Mouse (Mus musculus) neural tube, embryonic 11.5 days (tissue): ENCODE results near the gene Phtf2. TPM values are rescaled to one million over a fixed set of nuclear protein-coding genes. Genes with fewer than 3 reads are reported as not detected.
"Not testable (repeated sequence)": the region's sequence is repeated elsewhere in the genome, so short reads cannot be mapped to it uniquely, and the experiment has no call there.

Experiments used
- ATAC-seq: fragments of 200-750 bp; cut with Nextera tagmentation; 2 replicates; pipeline ENCODE4 v1.8.0; 2017; ENCODE audit warnings: moderate number of reproducible peaks, mild to moderate bottlenecking, moderate TSS enrichment, moderate library complexity; ENCODE audit not compliant: insufficient read depth, low FRiP score, low TSS enrichment
- DNase-seq: peaks from one replicate; pipeline ENCODE4 v3.0.0-alpha.2; 2015; ENCODE audit warnings: low spot score
- H3K27ac ChIP-seq: fragments of 300-500 bp; sonication (generic); 2 replicates; pipeline ENCODE4 v1.5.1; 2014; ENCODE audit warnings: low read depth, mild to moderate bottlenecking, low read length
- H3K27me3 ChIP-seq: fragments of 300-500 bp; sonication (generic); 2 replicates; pipeline ENCODE4 v1.6.1; 2014; ENCODE audit warnings: mild to moderate bottlenecking, low read length, mixed read lengths; ENCODE audit not compliant: control insufficient read depth, insufficient read depth
- H3K36me3 ChIP-seq: fragments of 300-500 bp; sonication (generic); 2 replicates; pipeline ENCODE4 v1.6.1; 2014; ENCODE audit warnings: mild to moderate bottlenecking, low read length, moderate library complexity, mixed read lengths; ENCODE audit not compliant: control insufficient read depth, insufficient read depth
- H3K4me1 ChIP-seq: fragments of 300-500 bp; sonication (generic); 2 replicates; pipeline ENCODE4 v1.6.1; 2014; ENCODE audit warnings: low read length, mixed read lengths; ENCODE audit not compliant: control insufficient read depth, insufficient read depth
- H3K4me2 ChIP-seq: fragments of 300-500 bp; sonication (generic); 2 replicates; pipeline ENCODE4 v1.6.1; 2014; ENCODE audit warnings: low read depth, mild to moderate bottlenecking, moderate library complexity
- H3K4me3 ChIP-seq: fragments of 300-500 bp; sonication (generic); 2 replicates; pipeline ENCODE4 v1.5.1; 2014; ENCODE audit warnings: low read depth, low read length
- H3K9ac ChIP-seq: fragments of 300-500 bp; sonication (generic); 2 replicates; pipeline ENCODE4 v1.6.1; 2014; ENCODE audit warnings: mild to moderate bottlenecking, low read length
- H3K9me3 ChIP-seq: fragments of 300-500 bp; sonication (generic); 2 replicates; pipeline ENCODE4 v1.6.1; 2016; ENCODE audit warnings: low read length; ENCODE audit not compliant: control insufficient read depth
- WGBS: fragments of 180-500 bp; shearing (Covaris S2); extraction: QIAGEN DNeasy Blood & Tissue Kit; methylation state at CpG from one replicate; pipeline ENCODE4 v1.1.7; 2014; 5-methylcytosine and 5-hydroxymethylcytosine counted together
- polyA plus RNA-seq: library from polyadenylated mRNA; unstranded; fragments of >200 nt; fragmentation: Nextera tagmentation; extraction: Ambion mirVana; gene quantifications from 2 replicates; pipeline ENCODE4 v1.2.1, GENCODE M21; 2014

The Phtf2 gene
- polyA plus RNA-seq, 1 experiment from 2014 or later = 21.5 TPM

GRCm38 (mm10) chr5:20765365-20765920, 116.5 kb downstream of the Phtf2 start:
- Histone ChIP-seq H3K27ac (no peak overlapping the region), H3K4me2 (no peak overlapping the region), H3K4me1 (no peaks in the 10 kb centered on the region), H3K9ac (no peak overlapping the region), H3K4me3 (no peak overlapping the region), H3K9me3 (no peaks in the 10 kb centered on the region), H3K36me3 (no peaks in the 10 kb centered on the region; the same call in 1 of the 2 replicates), H3K27me3 (no peaks in the 10 kb centered on the region)
- ATAC-seq (no peak), DNase-seq (no peak)
- 90% methylated on average over 7 of the region's 7 CpGs for WGBS

- not testable (repeated sequence) for DNase-seq, H3K36me3 ChIP-seq
Measured at GRCm38 (mm10) chr5:20762441-20762840, 119.5 kb downstream of the Phtf2 start.

GRCm38 (mm10) chr5:20760368-20761162, 121.4 kb downstream of the Phtf2 start:
- ATAC-seq = no peak
- H3K9ac ChIP-seq = no peak overlapping the region
- no peaks in the 10 kb centered on the region for H3K4me1 ChIP-seq
- H3K4me3 ChIP-seq = no peak overlapping the region
- H3K9me3 ChIP-seq = no peaks in the 10 kb centered on the region
- H3K36me3 ChIP-seq = no peaks in the 10 kb centered on the region
- H3K4me2 ChIP-seq = no peak overlapping the region
- H3K27ac ChIP-seq = no peak overlapping the region
- no peaks in the 10 kb centered on the region for H3K27me3 ChIP-seq
- WGBS = 93% methylated on average over 12 of the region's 12 CpGs
- no peak for DNase-seq

More at GRCm38 (mm10) chr5:20762441-20762840, 119.5 kb downstream of the Phtf2 start:
- H3K4me1 ChIP-seq, H3K27ac ChIP-seq, H3K9ac ChIP-seq, H3K4me3 ChIP-seq, ATAC-seq, H3K9me3 ChIP-seq, H3K4me2 ChIP-seq, H3K27me3 ChIP-seq: not testable (repeated sequence)
- 92% methylated on average over 3 of the region's 3 CpGs for WGBS

- ATAC-seq (no peak), DNase-seq (no peak)
- Histone ChIP-seq H3K36me3 (no peaks in the 10 kb centered on the region), H3K4me2 (no peak overlapping the region), H3K9ac (no peak overlapping the region), H3K27me3 (no peaks in the 10 kb centered on the region), H3K27ac (no peak overlapping the region), H3K4me3 (no peak overlapping the region), H3K4me1 (no peaks in the 10 kb centered on the region), H3K9me3 (no peaks in the 10 kb centered on the region)
- 91% methylated on average over 5 of the region's 5 CpGs for WGBS
Measured at GRCm38 (mm10) chr5:20759771-20760170, 122.2 kb downstream of the Phtf2 start.

- ATAC-seq = no peak
- no peak overlapping the region for H3K4me2 ChIP-seq
- no peaks in the 10 kb centered on the region for H3K9me3 ChIP-seq
- no peak overlapping the region for H3K4me3 ChIP-seq
- no peaks in the 10 kb centered on the region for H3K36me3 ChIP-seq
- H3K27ac ChIP-seq = no peak overlapping the region
- no peak for DNase-seq
- H3K27me3 ChIP-seq = no peaks in the 10 kb centered on the region
- H3K4me1 ChIP-seq = no peaks in the 10 kb centered on the region
- no peak overlapping the region for H3K9ac ChIP-seq
- WGBS = 71% methylated on average over 5 of the region's 5 CpGs
Measured at GRCm38 (mm10) chr5:20753963-20754362, 128.0 kb downstream of the Phtf2 start.

GRCm38 (mm10) chr5:20753096-20753495, 128.8 kb downstream of the Phtf2 start:
- H3K4me2 ChIP-seq = no peak overlapping the region
- no peak overlapping the region for H3K9ac ChIP-seq
- H3K4me1 ChIP-seq = no peaks in the 10 kb centered on the region
- DNase-seq (no peak), ATAC-seq (no peak)
- no peaks in the 10 kb centered on the region for H3K9me3 ChIP-seq
- no peak overlapping the region for H3K4me3 ChIP-seq
- no peaks in the 10 kb centered on the region for H3K27me3 ChIP-seq
- H3K36me3 ChIP-seq = no peaks in the 10 kb centered on the region
- 58% methylated on average over 2 of the region's 2 CpGs for WGBS
- H3K27ac ChIP-seq = no peak overlapping the region

- Histone ChIP-seq H3K9me3 (no peaks in the 10 kb centered on the region), H3K4me3 (no peak overlapping the region), H3K4me2 (no peak overlapping the region), H3K27me3 (no peaks in the 10 kb centered on the region), H3K36me3 (no peaks in the 10 kb centered on the region), H3K9ac (no peak overlapping the region), H3K27ac (no peak overlapping the region), H3K4me1 (no peaks in the 10 kb centered on the region)
- WGBS = 56% methylated on average over 7 of the region's 7 CpGs
- DNase-seq = no peak
- 0 out of 2 replicates have a peak, but pooled peaks have one; percentile 36 for ATAC-seq
Measured at GRCm38 (mm10) chr5:20751696-20752095, 130.2 kb downstream of the Phtf2 start.

- ATAC-seq (no peak), DNase-seq (no peak)
- Histone ChIP-seq H3K4me2 (no peak overlapping the region), H3K9me3 (no peaks in the 10 kb centered on the region), H3K36me3 (no peaks in the 10 kb centered on the region), H3K27ac (no peak overlapping the region), H3K27me3 (no peaks in the 10 kb centered on the region), H3K9ac (no peak overlapping the region), H3K4me3 (no peak overlapping the region), H3K4me1 (no peaks in the 10 kb centered on the region)
- WGBS = 73% methylated on average over 7 of the region's 7 CpGs
Measured at GRCm38 (mm10) chr5:20751000-20751399, 130.9 kb downstream of the Phtf2 start.

- Histone ChIP-seq H3K27ac (no peak overlapping the region), H3K9ac (no peak overlapping the region), H3K4me3 (no peak overlapping the region), H3K36me3 (no peaks in the 10 kb centered on the region), H3K4me2 (no peak overlapping the region), H3K4me1 (no peaks in the 10 kb centered on the region), H3K27me3 (no peaks in the 10 kb centered on the region), H3K9me3 (no peaks in the 10 kb centered on the region)
- DNase-seq (no peak), ATAC-seq (no peak)
- 90% methylated on average over 3 of the region's 3 CpGs for WGBS
Measured at GRCm38 (mm10) chr5:20749535-20749934, 132.4 kb downstream of the Phtf2 start.
